Mouse (Mus musculus) retina, postnatal 1 day (tissue): Measurements from ENCODE around the gene Slco2b1.
"Not testable (repeated sequence)": the region's sequence is repeated elsewhere in the genome, so short reads cannot be mapped to it uniquely, and the experiment has no call there.

Source experiments
- DNase-seq: peaks from one replicate; pipeline ENCODE4 v3.0.0-alpha.2; 2012

Gene Slco2b1

DNA sequence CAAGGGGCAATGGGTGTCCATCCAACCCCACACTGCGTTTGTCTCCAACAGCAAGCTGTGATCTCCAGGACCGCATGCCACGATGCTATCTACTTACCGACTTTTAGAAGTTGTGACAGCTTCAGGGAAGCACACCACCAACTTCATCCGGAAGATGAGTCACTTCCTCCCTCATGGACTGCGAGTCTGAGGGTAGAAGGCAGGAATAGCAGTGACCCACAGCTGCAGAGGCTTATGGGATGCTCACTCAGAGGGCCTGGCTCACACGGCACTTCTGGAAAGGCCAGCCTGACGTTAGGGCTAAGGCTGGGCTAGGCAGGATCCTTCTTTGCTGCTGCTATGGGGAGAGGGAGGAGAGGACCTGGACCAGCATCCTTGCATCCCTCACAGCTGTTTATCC, at the start of gene Slco2b1:
Gene Slco2b1, minus strand, starts transcription at position 175 of the 400 bp plus-strand sequence.
- DNase-seq = no peak

DNA sequence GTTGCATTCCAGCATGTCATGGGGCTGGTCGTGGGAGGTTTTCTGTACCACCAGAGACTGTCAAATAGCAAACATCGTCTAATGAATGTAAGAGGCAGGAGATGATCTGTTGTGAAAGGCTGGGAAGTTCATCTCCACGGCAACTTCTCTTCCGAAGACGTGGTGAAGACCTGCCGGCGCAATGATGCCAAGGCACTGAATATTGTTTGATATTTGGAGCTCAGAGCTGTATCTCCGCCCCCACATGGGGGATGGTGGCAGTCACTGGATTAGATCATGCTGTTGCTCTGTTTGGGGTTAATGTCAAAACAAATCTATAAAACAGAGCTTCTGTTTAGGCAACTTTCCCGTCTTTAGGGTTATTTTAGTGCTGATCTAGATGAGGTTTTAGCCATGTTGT, 28.1 kb upstream of the Slco2b1 start:
- no peak for DNase-seq

GRCm38 (mm10) chr7:99735491-99735890, 24.4 kb upstream of the Slco2b1 start:
- DNase-seq = not testable (repeated sequence)

GRCm38 (mm10) chr7:99734612-99735011, 23.5 kb upstream of the Slco2b1 start:
- no peak for DNase-seq

DNA sequence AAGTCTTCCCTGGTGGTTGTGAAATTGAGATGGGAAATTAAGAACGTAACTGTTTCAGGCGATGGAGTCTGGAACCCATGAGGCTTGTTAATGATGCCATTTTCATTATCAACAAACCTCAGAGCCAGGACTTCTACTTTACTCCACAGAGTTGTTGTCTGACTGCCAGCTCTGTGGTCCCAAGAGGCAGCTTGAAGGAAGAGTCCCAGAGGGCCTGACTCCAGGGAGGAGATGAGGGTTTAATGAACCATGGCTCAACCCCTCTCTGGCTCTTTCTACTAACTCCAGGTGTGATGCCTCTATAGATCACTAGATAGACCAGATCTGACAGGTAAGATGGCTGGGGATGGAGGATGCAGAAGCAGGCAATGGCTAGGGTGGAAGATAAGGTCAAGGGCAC, 18.8 kb upstream of the Slco2b1 start, which contains the start of gene Olfr520:
Gene Olfr520, plus strand, starts transcription at position 301 of the 400 bp plus-strand sequence.
- no peak for DNase-seq

GRCm38 (mm10) chr7:99716536-99716935, 5.4 kb upstream of the Slco2b1 start:
- no peak for DNase-seq

- DNase-seq = no peak
Observed at GRCm38 (mm10) chr7:99712431-99712830, 1.3 kb upstream of the Slco2b1 start.

DNA sequence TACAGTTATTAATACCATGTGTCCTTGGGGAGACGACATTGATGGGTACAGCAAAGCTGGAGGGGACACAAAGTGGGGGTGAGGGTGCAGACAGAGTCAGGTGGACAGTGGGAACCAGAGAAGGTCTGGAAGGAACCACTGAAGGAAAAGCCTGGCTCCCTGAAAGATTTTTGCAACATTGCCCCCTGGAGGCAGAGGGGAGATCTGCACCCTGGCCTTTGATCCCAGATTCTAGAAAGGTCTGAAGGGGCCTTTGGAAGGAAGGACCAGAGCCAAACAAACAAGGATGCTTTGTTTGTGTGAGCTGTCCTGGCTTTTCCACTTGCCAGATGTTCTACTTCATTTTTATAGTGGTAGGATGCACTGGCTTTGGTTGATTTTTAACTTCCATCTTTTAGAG, 664 bp downstream of the Slco2b1 start:
- peak; percentile 72 for DNase-seq

GRCm38 (mm10) chr7:99709992-99710391, 1.1 kb downstream of the Slco2b1 start:
- DNase-seq = no peak

DNA sequence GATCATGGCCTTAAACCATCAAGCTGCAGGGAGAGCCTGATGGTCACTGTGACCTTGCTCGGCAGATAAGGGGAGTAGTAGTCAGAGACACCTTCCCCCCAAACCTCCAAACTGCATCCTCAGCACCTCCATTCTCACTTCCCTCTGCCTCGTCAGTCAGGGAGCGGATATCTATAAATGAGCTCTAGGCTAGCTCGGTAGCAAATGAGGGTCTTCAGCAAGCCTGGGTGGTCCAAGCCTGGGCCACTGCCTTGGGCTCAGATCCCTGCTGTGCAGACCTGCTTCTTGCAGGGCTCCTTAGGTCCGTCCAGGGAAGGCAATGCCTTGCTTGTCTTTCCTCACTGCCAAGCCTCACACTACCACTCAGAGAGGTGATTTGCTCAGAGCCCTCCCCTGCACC, 2.4 kb downstream of the Slco2b1 start:
- DNase-seq = no peak

DNA sequence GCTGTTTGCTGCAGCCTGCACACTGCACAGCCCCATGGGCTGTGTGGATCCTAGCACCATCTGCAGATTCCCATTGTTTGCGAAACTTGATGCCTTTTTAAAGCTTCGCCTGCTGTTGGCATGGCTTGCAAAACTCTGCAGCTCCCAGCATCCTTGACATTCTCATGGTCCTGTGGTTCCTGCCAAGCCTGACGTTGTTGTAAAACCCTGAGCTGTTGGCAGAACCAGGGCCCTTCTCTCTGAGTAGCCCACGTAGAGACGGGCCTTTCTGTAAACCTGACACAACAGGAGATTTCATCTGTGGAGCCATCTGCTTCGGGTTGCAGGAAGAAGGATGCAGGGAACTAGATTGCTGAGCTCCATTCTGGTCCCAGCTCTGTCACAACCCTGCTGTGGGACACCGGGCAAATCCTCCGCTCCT, 2.8 kb downstream of the Slco2b1 start:
- no peak for DNase-seq

- no peak for DNase-seq
Observed at GRCm38 (mm10) chr7:99707671-99708070, 3.5 kb downstream of the Slco2b1 start.

- no peak for DNase-seq
Observed at GRCm38 (mm10) chr7:99707038-99707595, 4.0 kb downstream of the Slco2b1 start.

GRCm38 (mm10) chr7:99706341-99707037, 4.7 kb downstream of the Slco2b1 start:
- no peak for DNase-seq

- no peak for DNase-seq
Observed at GRCm38 (mm10) chr7:99704736-99705519, 6.2 kb downstream of the Slco2b1 start.

GRCm38 (mm10) chr7:99702201-99702600, 8.9 kb downstream of the Slco2b1 start:
- DNase-seq = no peak

DNA sequence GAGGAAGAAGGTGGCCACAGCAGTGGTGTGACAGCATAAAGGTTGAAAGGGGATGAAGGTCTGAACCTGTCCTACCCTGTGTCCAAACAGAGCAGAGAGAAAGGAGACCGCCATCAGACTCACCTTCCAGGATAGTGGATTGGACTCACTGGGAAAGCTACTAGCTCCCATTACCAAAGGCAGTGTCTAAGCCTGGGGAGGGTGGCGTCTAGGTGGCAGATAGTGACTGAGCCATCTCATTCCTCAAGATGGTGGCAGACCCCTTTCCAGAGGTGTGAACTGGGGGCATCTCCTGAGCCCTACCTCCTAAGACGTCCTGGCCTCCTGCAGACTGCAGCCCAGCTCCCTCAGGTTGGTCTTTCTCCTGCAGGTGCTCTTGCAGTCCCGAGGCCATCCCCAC, 10.5 kb downstream of the Slco2b1 start:
- DNase-seq = no peak

GRCm38 (mm10) chr7:99699709-99700151, 11.4 kb downstream of the Slco2b1 start:
- no peak for DNase-seq

GRCm38 (mm10) chr7:99699106-99699505, 12.0 kb downstream of the Slco2b1 start:
- DNase-seq = no peak

DNA sequence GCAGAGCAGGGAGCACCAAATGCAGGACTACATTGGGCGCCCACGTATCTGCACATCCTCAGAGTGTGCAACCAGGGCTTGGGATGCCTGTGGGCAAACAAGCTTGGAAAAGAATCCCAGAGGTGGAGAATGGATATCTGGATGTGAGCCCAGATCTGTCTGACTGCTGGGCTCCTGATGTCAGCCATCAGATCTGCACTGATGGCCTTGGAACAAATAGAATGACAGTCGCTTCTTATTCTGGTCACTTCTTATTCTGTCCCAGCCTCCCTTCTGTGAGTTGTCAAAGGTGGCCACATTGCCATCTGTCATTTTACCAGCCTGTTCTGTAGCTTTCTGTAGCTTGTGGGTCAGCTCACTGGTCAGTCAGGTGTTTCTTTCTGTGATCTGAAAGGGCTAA, 12.6 kb downstream of the Slco2b1 start:
- no peak for DNase-seq

GRCm38 (mm10) chr7:99695471-99696057, 15.6 kb downstream of the Slco2b1 start:
- no peak for DNase-seq

DNA sequence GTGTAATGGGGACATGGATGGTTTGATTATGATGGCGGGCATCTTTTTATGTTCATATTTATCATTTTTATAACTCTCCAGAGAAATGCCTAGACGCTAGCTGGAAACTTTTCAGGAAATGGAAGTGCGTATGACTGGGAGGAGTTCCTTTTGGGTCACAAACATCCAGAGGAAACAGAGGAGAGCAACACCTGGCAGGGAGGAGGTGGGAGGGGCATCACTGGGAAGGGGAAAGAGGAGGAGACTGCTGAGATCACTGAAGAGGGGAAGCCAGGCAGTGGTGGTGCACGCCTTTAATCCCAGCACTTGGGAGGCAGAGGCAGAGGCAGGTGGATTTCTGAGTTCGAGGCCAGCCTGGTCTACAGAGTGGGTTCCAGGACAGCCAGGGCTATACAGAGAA, 16.7 kb downstream of the Slco2b1 start:
- DNase-seq = not testable (repeated sequence)

DNA sequence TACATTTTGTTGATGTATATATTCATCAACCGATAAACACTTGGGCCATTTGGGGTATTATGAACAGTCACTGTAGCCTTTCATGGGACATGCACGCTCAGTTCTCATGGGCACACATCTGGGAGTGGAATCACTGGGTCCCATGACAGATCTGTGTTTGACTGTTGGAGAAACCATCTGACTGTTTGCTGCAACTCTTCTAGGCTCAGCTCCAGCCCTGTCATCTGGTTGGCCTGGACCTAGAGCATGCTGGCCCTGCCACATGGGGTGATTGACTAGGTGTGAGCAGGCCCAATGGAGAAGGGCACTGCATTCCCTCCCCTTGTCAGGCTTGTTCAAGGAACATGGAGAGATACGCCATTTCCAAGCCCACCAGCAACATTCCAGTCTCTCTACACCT, 17.2 kb downstream of the Slco2b1 start:
- no peak for DNase-seq
